Mouse (Mus musculus) liver, postnatal 0 days (tissue): ENCODE measurements around the gene Adora2a.
"Not testable (repeated sequence)": the region's sequence is repeated elsewhere in the genome, so short reads cannot be mapped to it uniquely, and the experiment has no call there.

Experiments used
- CTCF ChIP-seq: sonication (generic); IDR thresholded peaks from 2 replicates; pipeline ENCODE4 v1.5.1; 2016; ENCODE audit warnings: antibody characterized with exemption, low read depth
- EP300 ChIP-seq: IDR thresholded peaks from 2 replicates; pipeline ENCODE4 v1.6.1; 2016; ENCODE audit warnings: antibody characterized with exemption, low read depth, mild to moderate bottlenecking

DNA sequence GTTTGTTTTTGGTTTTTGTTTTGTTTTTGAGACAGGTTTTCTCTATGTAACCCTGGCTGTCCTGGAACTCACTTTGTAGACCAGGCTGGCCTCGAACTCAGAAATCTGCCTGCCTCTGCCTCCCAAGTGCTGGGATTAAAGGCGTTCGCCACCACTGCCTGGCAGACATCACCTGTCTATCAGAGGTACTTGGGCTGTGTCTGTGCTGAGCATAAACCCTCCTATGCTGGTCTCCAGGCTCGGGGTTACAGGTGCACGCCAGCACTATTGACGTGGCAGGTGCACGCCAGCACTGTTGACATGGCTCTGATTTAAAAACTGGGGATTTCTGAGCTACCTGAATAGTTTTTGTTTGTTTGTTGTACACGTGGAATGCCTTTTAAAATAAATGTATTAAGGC lies 24.5 kb upstream of the Adora2a start:
- TF ChIP-seq CTCF, EP300: not testable (repeated sequence)
